Mouse (Mus musculus): ENCODE measurements around the gene Lcn12. TPM values are rescaled to one million over a fixed set of nuclear protein-coding genes. Genes with fewer than 3 reads are reported as not detected.

Gene Lcn12
- total RNA-seq (2021) = not detected
- long read RNA-seq, experiment 1 = 0 reads
- long read RNA-seq, experiment 2 = 0 reads

GRCm38 (mm10) chr2:25493476-25493961 lies at the start of gene Lcn12:
TSS of gene Lcn12 (minus strand) at chr2:25493911.
- DNase-seq = no peak

GRCm38 (mm10) chr2:25541644-25542367 lies 48.1 kb upstream of the Lcn12 start:
- no peak for DNase-seq

DNA sequence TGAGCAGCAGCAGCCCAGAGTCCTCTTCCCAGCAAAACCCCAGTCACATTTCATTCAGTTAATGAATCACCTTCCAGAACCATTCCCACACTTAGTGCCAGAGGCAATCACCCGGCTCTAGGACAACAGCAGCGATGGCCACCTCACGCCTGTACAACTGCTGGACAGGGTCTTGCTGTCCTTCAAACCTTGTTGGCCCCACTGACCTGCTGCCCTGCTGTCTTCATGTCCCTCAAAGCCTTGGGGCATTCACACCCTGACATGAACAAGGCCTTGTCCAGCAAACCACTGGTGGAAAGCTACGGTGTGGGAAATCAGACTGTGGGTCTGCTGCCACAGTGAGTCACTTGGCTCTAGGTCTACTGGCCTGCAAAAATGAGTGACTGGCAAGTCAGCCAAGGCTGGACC lies 46.8 kb upstream of the Lcn12 start:
- DNase-seq = no peak

GRCm38 (mm10) chr2:25536531-25536930 lies 42.8 kb upstream of the Lcn12 start:
- DNase-seq = peak; percentile 38

DNA sequence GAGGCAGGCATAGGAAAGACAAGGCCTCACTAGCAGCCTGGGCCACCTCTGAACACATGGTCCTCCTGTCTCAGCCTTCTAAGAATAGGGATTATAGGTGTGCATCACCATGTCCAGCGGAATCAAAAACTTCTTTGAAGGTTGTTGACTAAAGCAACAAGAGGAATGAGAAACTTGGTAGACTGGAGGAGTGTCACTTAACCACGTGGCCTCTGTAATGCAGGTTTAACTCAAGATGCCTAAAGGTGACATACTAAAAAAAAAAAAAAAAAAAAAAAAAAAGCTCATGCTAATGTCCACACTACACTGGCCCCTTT lies 41.1 kb upstream of the Lcn12 start:
- no peak for DNase-seq

DNA sequence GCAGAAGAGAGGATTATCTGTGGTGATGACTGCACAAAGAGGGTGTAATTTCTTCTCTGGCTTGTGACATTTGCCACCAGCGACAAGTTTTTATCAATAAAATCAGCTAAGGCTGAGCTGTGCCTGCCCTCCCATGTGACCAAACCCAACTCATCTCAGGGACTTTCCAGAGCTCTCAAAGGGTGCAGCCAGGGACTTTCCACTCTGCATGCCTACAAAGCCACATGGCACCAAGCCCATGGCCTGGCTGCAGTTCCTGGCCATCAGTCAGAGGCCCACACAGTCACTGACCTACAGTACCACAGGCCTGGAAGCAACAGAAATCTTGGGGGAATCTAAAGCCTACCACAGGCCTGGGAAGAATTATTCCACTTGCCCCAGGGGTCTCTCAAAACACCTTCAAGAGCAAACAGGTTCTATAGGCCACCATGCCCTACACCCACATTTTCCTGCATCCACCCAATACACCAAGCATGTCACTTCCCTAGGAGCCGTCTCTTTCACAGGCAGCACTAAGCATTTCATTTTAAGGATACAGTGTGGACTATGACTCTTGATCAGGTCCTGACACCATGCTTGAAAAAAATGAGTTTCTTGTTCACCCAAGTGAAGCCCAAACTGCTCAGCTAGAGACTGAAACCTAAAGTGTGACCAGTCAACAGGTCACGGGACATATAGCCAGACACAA lies 40.6 kb upstream of the Lcn12 start:
- DNase-seq = peak; percentile 86

GRCm38 (mm10) chr2:25533707-25534106 lies 40.0 kb upstream of the Lcn12 start:
- no peak for DNase-seq

- no peak for DNase-seq
These were observed 33.0 kb upstream of the Lcn12 start for GRCm38 (mm10) chr2:25526510-25527302.

- no peak for DNase-seq
These were observed 16.2 kb upstream of the Lcn12 start for GRCm38 (mm10) chr2:25509912-25510311.

- DNase-seq = no peak
These were observed 13.3 kb upstream of the Lcn12 start for GRCm38 (mm10) chr2:25506964-25507363.

- no peak for DNase-seq
These were observed 12.1 kb upstream of the Lcn12 start for GRCm38 (mm10) chr2:25505860-25506259.

DNA sequence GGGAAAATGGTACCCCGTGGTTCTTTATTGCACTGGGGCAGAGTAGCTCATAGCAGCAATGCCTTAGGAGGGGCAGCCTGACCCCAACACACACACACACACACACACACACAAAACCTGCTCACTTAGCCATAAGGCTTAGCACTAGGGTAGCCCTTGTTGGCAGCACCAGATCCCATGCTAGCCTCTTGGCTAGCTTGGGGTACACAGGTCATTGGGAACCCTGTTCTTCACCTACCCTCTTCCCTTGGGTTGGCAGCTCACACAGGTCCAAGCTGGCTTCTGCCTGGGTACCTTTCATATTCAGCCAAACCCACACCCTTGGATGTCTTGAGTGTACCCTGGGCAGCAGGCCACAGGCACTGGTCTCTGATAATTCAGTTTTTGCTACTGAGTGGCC lies 11.3 kb upstream of the Lcn12 start:
- no peak for DNase-seq

- no peak for DNase-seq
These were observed 10.8 kb upstream of the Lcn12 start for GRCm38 (mm10) chr2:25504538-25504937.

- DNase-seq = no peak
These were observed 9.0 kb upstream of the Lcn12 start for GRCm38 (mm10) chr2:25502726-25503125.

DNA sequence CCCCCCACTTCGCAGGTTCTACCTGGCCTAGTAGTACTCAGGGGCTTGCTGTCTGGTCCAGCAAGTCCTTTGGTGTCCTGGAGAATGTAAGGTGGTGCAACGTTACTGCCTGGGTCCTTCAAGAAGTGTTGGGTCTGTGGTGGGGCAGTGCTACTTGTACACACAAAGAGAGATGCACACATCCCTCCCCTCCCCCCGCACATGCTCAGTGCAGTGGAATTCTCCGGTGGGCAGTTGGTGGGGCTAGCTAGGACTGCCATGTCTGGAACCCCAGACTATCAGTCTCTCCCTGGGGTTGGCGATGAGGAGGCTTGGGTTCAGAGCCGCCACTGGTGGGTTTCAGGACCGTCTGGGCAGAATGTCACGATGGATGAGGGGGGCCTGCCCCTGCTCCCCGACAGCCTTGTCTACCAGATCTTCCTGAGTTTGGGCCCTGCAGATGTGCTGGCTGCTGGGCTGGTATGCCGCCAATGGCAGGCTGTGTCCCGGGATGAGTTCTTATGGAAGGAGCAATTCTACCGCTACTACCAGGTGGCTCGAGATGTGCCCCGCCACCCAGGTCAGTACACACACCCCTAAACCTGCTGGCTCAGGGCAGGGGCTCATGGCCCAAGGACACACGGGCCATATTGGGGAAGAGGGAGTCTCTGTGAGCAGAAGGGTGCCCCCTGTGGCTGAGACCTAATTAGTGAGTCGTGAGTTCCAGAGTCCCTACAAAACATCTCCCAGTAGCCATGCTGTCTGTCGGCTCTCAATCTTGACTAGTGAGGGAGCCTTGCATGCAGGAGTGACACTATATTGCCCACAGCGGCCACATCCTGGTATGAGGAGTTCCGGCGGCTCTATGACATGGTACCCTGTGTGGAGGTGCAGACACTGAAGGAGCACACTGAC lies 8.1 kb upstream of the Lcn12 start, which contains the start of gene C8g:
Gene C8g, minus strand, starts transcription at position 127 of the 894 bp plus-strand sequence.
- no peak for DNase-seq

DNA sequence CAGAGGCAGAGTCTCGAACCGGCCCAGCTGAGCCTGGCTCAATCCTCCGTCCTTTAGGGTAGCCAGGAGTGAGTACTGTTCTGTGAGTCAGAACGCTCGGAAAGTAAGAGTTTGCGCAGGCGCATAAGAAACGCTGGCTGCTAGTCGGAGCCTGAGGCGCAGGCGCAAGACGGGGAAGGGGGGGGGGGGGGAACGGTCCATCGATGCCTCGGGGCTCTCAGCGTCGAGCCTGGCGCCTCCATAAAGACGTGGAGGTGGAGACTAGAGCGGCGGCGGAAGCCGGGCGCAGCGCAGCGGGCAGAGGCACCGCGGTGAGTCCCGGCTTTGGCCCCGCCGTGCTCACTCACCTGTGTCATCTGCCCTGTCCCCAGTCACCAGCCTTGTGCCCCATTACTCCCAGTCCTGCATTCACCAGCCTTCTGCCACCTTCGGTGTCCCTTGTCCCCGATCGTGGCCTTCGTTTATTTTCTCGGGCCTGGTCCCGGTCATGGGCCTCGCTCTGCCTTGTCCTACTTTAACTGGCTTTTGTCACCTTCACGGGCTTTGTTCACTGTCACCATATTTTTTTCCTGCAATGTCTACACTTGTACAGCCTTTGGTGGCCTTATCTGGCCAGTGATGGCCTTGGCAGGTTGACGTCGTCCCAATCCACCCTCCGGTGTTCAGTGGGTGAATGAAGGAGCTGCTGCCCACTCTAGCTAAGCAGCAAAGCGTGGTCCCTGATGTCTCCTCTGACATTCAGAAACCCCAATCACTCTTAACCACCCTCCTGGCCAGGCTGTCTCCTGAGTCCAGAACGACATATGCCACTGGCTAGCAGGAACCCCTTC lies 7.1 kb upstream of the Lcn12 start, which contains the start of gene Fbxw5:
Gene Fbxw5, plus strand, starts transcription at position 175 of the 830 bp plus-strand sequence.
- peak; percentile 88 for DNase-seq

GRCm38 (mm10) chr2:25500071-25500575 lies 6.4 kb upstream of the Lcn12 start:
- no peak for DNase-seq

GRCm38 (mm10) chr2:25498622-25499478 lies 5.1 kb upstream of the Lcn12 start:
- no peak for DNase-seq

- no peak for DNase-seq
These were observed 4.3 kb upstream of the Lcn12 start for GRCm38 (mm10) chr2:25497846-25498575.

Measured in gastrocnemius, postnatal 25 days (tissue).